ENCODE assay signal across 26 mouse cellular contexts in the genomic region with DNA sequence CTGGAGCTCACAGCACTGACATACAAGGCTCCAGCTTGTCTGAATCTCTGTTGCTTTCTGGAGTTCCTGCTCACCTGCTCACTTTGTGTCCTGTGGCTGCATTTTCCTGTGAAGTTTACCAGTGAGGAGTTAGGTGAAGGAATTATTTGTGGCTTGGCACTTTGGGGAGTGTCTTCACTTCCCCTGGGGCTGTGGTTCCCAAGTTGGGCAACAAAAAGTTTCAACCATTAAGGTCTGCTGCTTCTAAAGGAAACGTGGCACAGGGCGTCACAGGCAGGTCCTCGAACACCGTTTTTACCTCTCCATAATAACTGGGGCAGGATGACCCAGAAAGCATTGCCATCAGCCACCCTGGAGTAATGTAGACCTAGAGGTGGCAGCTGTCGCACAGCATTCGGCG. TPM values are rescaled to one million over a fixed set of nuclear protein-coding genes. Genes with fewer than 3 reads are reported as not detected.
DNase-seq lines count a peak whose midpoint lies in the region; ATAC-seq lines count a peak whose summit lies in the region.
"Had no signal": no experiment of that assay in that cellular context is flagged by ENCODE, and none has a peak within 500 bp of the region (broad histone marks: within the 10 kb centered on the region; RNA-seq: fewer than 3 reads in every experiment).

No protein-coding gene starts in this region.

- no peaks in the 10 kb centered on the region; the same call in 1 of the 2 replicates for H3K27me3 ChIP-seq in heart, embryonic 13.5 days (replicated peaks)
- peaks cover 7% of the 10 kb centered on the region; the same call in 1 of the 2 replicates for H3K27me3 ChIP-seq in heart, embryonic 12.5 days (replicated peaks)
- H3K27me3 ChIP-seq: CH12.LX; embryonic facial prominence, embryonic 12.5 days; forebrain, embryonic 13.5 days; forebrain, embryonic 15.5 days; Patski had no signal

- H3K27ac ChIP-seq in heart, embryonic 13.5 days (replicated peaks): no peak overlapping the region
- H3K27ac ChIP-seq in heart, embryonic 12.5 days (ENCODE audit: poor library complexity, severe bottlenecking): no peak overlapping the region
- H3K27ac ChIP-seq: embryonic facial prominence, embryonic 10.5 days; embryonic facial prominence, embryonic 12.5 days; forebrain, embryonic 13.5 days; forebrain, embryonic 15.5 days had no signal

- no peak for ATAC-seq in heart, embryonic 13.5 days (ENCODE audit: extremely low read depth, insufficient number of reproducible peaks, low FRiP score, low TSS enrichment)
- peak; percentile 72 for ATAC-seq in granulocyte monocyte progenitor cell, adult 5-6 weeks (replicated peaks; ENCODE audit: poor library complexity, severe bottlenecking)
- peak; percentile 62 for ATAC-seq in megakaryocyte progenitor cell, adult 5-6 weeks (replicated peaks; ENCODE audit: poor library complexity)
- ATAC-seq in heart, embryonic 12.5 days (ENCODE audit: insufficient number of reproducible peaks, low FRiP score): no peak
- ATAC-seq: activated CD4-positive, CD25-positive, alpha-beta regulatory T cell, adult 4 months; CD4-positive, CD25-positive, alpha-beta regulatory T cell, adult 4 months; forebrain, embryonic 13.5 days; forebrain, embryonic 15.5 days; Patski had no signal

- DNase-seq in heart, adult 11 months: no peak
- DNase-seq in lung, postnatal 36 days: peak; percentile 13
- no peak for DNase-seq in lung, postnatal 25 days (ENCODE audit: low spot score)
- DNase-seq in retina, postnatal 1 day: no peak
- DNase-seq: adrenal gland, adult 8-10 months; adrenal gland, postnatal 14 days; adrenal gland, postnatal 36 days; B cell, adult 2 months; cerebellum, adult 11 months; cerebellum, adult 18-20 months; cerebellum, adult 8-10 months; cerebellum, adult 9-11 months; cerebellum, postnatal 36 days had no signal

- no peaks in the 10 kb centered on the region for H3K9me3 ChIP-seq in heart, embryonic 13.5 days
- H3K9me3 ChIP-seq in heart, embryonic 12.5 days (replicated peaks): peaks cover 3% of the 10 kb centered on the region; the same call in 1 of the 2 replicates
- H3K9me3 ChIP-seq: forebrain, embryonic 13.5 days; forebrain, embryonic 15.5 days; G1E had no signal

- peaks cover 8% of the 10 kb centered on the region; the same call in 1 of the 2 replicates for H3K36me3 ChIP-seq in heart, embryonic 13.5 days
- no peaks in the 10 kb centered on the region for H3K36me3 ChIP-seq in heart, embryonic 12.5 days
- H3K36me3 ChIP-seq: embryonic facial prominence, embryonic 10.5 days; embryonic facial prominence, embryonic 12.5 days; forebrain, embryonic 15.5 days; G1E had no signal

- H3K4me3 ChIP-seq in heart, embryonic 13.5 days: no peak overlapping the region
- H3K4me3 ChIP-seq in heart, embryonic 12.5 days: no peak overlapping the region
- H3K4me3 ChIP-seq: embryonic facial prominence, embryonic 10.5 days; embryonic facial prominence, embryonic 12.5 days; forebrain, embryonic 13.5 days; forebrain, embryonic 15.5 days had no signal

- no peak overlapping the region for H3K9ac ChIP-seq in heart, embryonic 13.5 days
- no peak overlapping the region for H3K9ac ChIP-seq in heart, embryonic 12.5 days
- H3K9ac ChIP-seq: embryonic facial prominence, embryonic 12.5 days; forebrain, embryonic 13.5 days; forebrain, embryonic 15.5 days had no signal

- WGBS in heart, embryonic 13.5 days: 62% methylated on average over 7 of the region's 7 CpGs
- 66% methylated on average over 7 of the region's 7 CpGs for WGBS in heart, embryonic 12.5 days

- 0 out of 2 replicates have a peak overlapping the region, but pooled peaks have one; percentile 16 for H3K4me2 ChIP-seq in heart, embryonic 13.5 days
- no peak overlapping the region for H3K4me2 ChIP-seq in heart, embryonic 12.5 days
- H3K4me2 ChIP-seq: embryonic facial prominence, embryonic 12.5 days; forebrain, embryonic 13.5 days; forebrain, embryonic 15.5 days had no signal

- peaks cover 26% of the 10 kb centered on the region for H3K4me1 ChIP-seq in heart, embryonic 13.5 days
- H3K4me1 ChIP-seq in heart, embryonic 12.5 days (replicated peaks): peaks cover 26% of the 10 kb centered on the region
- H3K4me1 ChIP-seq: embryonic facial prominence, embryonic 10.5 days; embryonic facial prominence, embryonic 12.5 days; forebrain, embryonic 13.5 days; forebrain, embryonic 15.5 days had no signal

RNA-seq across cellular contexts. Expression of gene Gal, which starts 12.8 kb away (rescaled TPM):
- polyA plus RNA-seq in heart, embryonic 13.5 days (2015; fragmentation: Nextera tagmentation; extraction: Ambion mirVana): 5.5 and 7.0 TPM in 2 replicates
- not detected in 2 replicates for total RNA-seq in granulocyte monocyte progenitor cell, adult 5-6 weeks (2014; fragmentation: Nextera tagmentation)
- total RNA-seq in granulocyte monocyte progenitor cell, adult 5-6 weeks (2017): not detected in 2 replicates
- total RNA-seq in megakaryocyte progenitor cell, adult 5-6 weeks (2015): 0.22 TPM in 1 of 2 replicates, not detected in the other
- not detected in 2 replicates for total RNA-seq in megakaryocyte progenitor cell, adult 5-6 weeks (2017)
- polyA plus RNA-seq in heart, embryonic 12.5 days (2016; fragmentation: Nextera tagmentation; extraction: Ambion mirVana): 8.1 and 8.5 TPM in 2 replicates
- total RNA-seq: CH12.LX, G1E had no signal
- polyA plus RNA-seq: G1E, Patski had no signal

RNA-seq across cellular contexts. Expression of gene Tesmin, which starts 12.8 kb away (rescaled TPM):
- polyA plus RNA-seq in heart, embryonic 13.5 days (2015; fragmentation: Nextera tagmentation; extraction: Ambion mirVana): 0.57 and 0.75 TPM in 2 replicates
- 0.71 and 0.96 TPM in 2 replicates for total RNA-seq in granulocyte monocyte progenitor cell, adult 5-6 weeks (2014; fragmentation: Nextera tagmentation)
- 0.88 and 1.1 TPM in 2 replicates for total RNA-seq in granulocyte monocyte progenitor cell, adult 5-6 weeks (2017)
- total RNA-seq in megakaryocyte progenitor cell, adult 5-6 weeks (2015): 1.5 and 1.7 TPM in 2 replicates
- 0.10 and 1.1 TPM in 2 replicates for total RNA-seq in megakaryocyte progenitor cell, adult 5-6 weeks (2017)
- polyA plus RNA-seq in heart, embryonic 12.5 days (2016; fragmentation: Nextera tagmentation; extraction: Ambion mirVana): 0.46 and 0.83 TPM in 2 replicates
- polyA plus RNA-seq: activated CD4-positive, CD25-positive, alpha-beta regulatory T cell, adult 4 months; CD4-positive, CD25-positive, alpha-beta regulatory T cell, adult 4 months had no signal

Comparison
In these comparisons a context has a peak if more than half of its experiments do, and no peak if none do; other contexts are left out.
1. ATAC-seq: peak in granulocyte monocyte progenitor cell, adult 5-6 weeks (single experiment) and megakaryocyte progenitor cell, adult 5-6 weeks (single experiment); none in heart, embryonic 13.5 days (single experiment) and heart, embryonic 12.5 days (single experiment).